Mouse (Mus musculus) granulocyte monocyte progenitor cell, adult 5-6 weeks (primary cell): ENCODE data around the gene Tmem101. TPM values are rescaled to one million over a fixed set of nuclear protein-coding genes. Genes with fewer than 3 reads are reported as not detected.

Experiments used
- ATAC-seq: replicated peaks from 2 replicates; pipeline ENCODE4 v1.8.0; 2016; ENCODE audit warnings: mild to moderate bottlenecking, moderate TSS enrichment, inconsistent platforms; ENCODE audit not compliant: poor library complexity, severe bottlenecking
- total RNA-seq, 2 experiments: library from RNA; stranded (forward) in 1 of 2; stranded (reverse) in 1 of 2; fragments of 200-712, 200-1000 nt in 1 of 2; fragments of >200 nt in 1 of 2; fragmentation: Nextera tagmentation in 1 of 2; gene quantifications; 2 replicates each; pipeline ENCODE4 v1.2.3; 2014 to 2017

The Tmem101 gene
- total RNA-seq (2014; fragmentation: Nextera tagmentation) (11.8 and 19.4 TPM in 2 replicates), total RNA-seq (2017) (14.8 and 32.0 TPM in 2 replicates)

- ATAC-seq = peak; percentile 91
These were observed at the start of gene Tmem101 for GRCm38 (mm10) chr11:102156039-102156785. TSS of gene Tmem101 (minus strand) at chr11:102156404.

DNA sequence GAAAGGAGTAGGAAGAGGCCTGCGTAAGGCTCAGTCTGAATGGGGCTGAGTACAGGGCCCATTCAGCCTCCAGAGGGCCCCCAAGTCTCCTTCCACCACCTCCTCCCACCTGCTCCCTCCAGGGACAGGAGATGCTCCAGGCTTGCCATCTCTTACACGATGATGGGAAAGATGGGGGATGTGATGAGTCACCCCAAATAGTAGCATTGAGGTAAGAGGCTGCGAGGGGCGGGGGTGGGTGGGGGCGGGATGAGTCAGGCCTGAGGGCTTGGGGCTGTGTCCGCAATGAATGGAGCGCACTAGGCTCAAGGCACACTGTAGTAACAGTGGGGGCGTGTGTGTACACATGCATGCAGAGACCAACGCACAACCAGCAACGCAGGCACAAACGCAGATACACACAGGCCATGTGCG, 45.2 kb upstream of the Tmem101 start:
- ATAC-seq = no peak

DNA sequence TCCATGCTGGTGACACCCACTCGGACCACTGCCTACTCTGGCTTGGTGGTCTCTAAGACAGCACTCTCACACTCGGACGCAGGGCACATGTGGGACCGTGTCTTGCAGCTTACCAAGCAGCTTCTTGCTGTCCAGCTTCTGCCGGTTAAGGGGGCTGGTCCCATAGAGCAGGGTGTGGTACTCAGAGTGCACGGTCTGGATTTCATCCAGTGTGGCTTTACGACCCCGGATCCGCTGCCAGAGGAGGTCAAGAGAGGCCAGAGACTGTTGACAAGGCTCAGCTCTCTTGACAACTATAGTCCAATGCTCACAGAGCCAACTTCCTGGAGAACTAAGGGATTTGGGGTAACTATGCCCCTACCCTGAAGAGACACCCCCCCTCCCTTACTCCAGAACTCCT, 43.7 kb upstream of the Tmem101 start:
- ATAC-seq = no peak

DNA sequence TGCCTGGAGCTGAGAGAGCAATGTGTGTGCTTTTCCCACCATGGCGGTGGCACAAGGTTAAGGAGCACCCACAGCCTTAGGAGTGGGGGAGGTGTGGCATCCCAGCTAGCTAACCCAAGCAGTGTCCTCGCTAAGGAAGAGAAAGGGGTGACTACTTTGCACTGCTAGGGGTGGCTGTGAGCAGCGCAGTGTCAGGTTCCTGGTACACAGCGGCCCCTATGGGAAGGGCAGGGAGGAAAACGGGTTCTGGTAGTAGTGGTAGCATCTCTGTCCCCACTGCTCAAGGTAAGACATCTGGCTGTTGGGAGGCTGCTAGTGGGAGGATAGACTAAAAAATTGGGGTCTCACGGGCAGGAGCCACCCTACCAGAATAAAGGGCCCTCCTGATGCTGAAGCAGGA, 42.0 kb upstream of the Tmem101 start:
- ATAC-seq = no peak

GRCm38 (mm10) chr11:102196018-102196797, 40.0 kb upstream of the Tmem101 start:
- ATAC-seq = no peak

- ATAC-seq = no peak
These were observed 37.6 kb upstream of the Tmem101 start for GRCm38 (mm10) chr11:102193657-102194440.

DNA sequence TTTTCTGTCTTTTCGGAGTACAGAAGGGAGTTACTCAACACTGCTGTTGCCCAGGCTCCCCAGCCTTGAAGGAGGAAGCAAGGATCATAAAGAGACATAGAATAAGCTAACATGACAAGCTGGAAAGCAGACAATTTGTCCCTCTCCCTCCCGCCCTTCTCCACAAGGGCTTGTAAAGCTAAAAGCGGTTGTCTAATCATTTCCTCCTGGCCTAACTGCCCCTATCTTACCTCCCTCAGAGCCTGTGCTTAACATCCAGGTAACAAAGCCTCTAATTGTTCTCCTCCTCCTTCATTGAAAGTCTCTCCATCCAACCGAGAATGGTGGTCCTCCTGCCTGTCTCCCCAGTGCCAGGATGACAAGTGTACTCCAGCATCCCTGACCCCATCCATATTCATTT, 34.6 kb upstream of the Tmem101 start:
- ATAC-seq = no peak

GRCm38 (mm10) chr11:102189461-102190436, 33.5 kb upstream of the Tmem101 start, which contains the start of gene G6pc3:
TSS of gene G6pc3 (plus strand) at chr11:102189620.
- peak; percentile 84 for ATAC-seq

GRCm38 (mm10) chr11:102188980-102189379, 32.8 kb upstream of the Tmem101 start:
- ATAC-seq = no peak

DNA sequence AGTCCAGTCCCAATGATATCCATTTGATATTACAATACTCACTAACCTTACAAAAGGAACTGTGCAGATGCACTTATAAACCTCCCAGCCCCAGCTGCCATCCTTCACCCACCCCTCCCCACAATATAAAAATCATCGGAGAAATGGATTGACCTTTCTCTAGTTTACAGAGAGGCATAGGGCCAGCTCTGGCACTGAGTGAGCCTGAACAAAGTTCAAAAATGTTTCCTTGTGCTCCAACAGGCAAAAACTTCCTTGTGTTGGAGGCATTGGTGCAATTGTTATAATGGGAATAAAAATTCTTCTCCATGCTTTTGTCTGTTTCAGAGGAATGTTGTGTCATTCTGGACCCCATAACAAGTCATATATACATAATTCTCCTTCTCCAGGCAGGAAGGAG, 30.0 kb upstream of the Tmem101 start:
- ATAC-seq = no peak

GRCm38 (mm10) chr11:102185677-102186076, 29.5 kb upstream of the Tmem101 start:
- ATAC-seq = no peak

- ATAC-seq = peak; percentile 78
These were observed 28.7 kb upstream of the Tmem101 start, which contains the start of gene Lsm12 for GRCm38 (mm10) chr11:102184646-102185495. TSS of gene Lsm12 (minus strand) at chr11:102185296.

- ATAC-seq = no peak
These were observed 28.0 kb upstream of the Tmem101 start for GRCm38 (mm10) chr11:102184253-102184645.

DNA sequence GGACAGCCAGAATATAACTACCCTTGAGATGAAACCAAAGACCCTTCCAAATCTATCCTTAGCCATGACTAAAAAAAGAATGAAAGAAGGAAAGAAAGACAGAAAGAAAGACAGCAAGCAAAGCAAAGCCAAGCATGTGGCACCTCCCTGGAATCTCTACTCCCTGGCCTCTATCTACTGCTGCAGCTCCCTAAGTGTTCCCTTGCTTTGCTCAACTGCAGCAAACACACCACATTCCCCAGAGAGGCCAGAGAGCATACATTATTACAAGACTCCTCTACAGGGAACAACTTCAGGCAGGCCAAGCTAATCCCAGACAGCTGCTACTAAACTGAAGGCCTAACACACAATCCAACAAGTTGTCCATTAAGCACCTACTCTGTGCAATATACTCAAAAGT, 23.6 kb upstream of the Tmem101 start:
- no peak for ATAC-seq

- ATAC-seq = no peak
These were observed 12.5 kb upstream of the Tmem101 start for GRCm38 (mm10) chr11:102168689-102169088.

GRCm38 (mm10) chr11:102167539-102167938, 11.3 kb upstream of the Tmem101 start:
- no peak for ATAC-seq

- ATAC-seq = no peak
These were observed 9.9 kb upstream of the Tmem101 start for GRCm38 (mm10) chr11:102165971-102166722.

DNA sequence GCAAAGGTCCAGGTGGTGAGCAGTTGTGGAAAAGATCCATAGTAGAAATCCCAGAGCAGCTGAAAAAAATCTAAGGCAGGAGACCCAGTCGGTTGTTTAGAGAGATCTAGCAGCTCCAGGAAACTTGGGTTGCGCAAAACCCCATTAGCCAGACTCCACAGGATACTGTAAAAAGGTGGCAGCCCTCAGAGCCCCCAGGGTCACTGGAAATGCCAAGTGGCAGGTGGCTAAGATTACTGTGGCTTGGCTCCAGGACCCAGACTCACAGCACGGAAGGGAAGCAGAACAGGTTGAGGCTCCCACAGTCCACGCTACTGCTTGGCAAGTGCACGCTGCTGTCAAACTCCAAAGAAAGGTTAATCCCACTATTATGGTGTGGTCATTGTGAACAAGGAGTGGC, 3.6 kb upstream of the Tmem101 start:
- peak; percentile 31; the same call in 1 of the 2 replicates for ATAC-seq
